Mouse (Mus musculus): Measurements from ENCODE around the gene Trip4. TPM values are rescaled to one million over a fixed set of nuclear protein-coding genes. Genes with fewer than 3 reads are reported as not detected.
A peak's percentile ranks its signal among the peaks of the same experiment; 100 is the strongest.

The Trip4 gene
- polyA plus RNA-seq, 1 experiment = 19.6 TPM

DNA sequence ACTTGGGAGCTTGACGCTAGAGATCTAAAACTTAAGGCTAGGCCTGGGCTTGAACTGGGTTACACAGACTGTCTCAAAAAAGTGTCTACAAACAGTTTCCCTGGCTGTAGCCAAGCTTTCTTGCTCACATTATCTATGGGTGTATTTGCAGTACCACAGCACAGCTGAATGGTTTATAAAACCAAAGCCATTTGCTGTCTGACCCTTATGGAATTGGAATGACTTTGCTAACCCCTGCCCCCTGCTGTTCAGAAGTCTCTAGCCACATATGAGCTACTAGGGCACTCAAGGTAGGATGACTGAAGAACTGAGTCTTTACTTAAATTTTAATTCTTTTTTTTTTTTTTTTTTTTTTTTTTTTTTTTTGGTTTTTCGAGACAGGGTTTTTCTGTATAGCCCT lies 79.2 kb downstream of the Trip4 start:
- peaks cover 5% of the 10 kb centered on the region for H3K4me1 ChIP-seq (ENCODE audit: control insufficient read depth, insufficient read depth, low read length)
- H3K27ac ChIP-seq (ENCODE audit: insufficient read depth, low read length) = no peak overlapping the region
- no peak for TF ChIP-seq POLR2A (IDR thresholded peaks at IDR 0.05; ENCODE audit: extremely low read depth, insufficient read depth, low read length)
- TF ChIP-seq CTCF (IDR thresholded peaks at IDR 0.05; ENCODE audit: extremely low read depth, insufficient read depth, low read length) = 0 out of 2 replicates have a peak, but pooled peaks have one; percentile 9
- H3K4me3 ChIP-seq (ENCODE audit: insufficient read depth, low read length) = no peak overlapping the region

DNA sequence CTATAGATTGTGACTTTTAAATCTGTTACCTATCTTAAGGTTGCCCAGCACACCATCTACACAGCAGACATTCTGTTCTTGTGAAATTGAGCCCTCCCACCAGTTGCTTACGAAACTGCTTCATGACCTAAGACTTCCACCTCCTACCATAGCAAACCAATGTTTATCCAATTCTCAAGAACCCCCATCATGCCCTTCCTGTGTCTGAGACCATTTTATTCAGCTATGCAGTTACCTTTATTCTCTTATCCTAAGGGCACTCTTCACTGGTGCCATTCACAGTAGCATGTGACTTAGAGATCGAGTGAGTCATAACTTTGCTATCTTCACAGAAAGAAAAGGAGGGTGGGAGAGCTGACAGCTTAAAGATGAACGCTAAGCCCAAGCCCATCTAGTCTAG lies 80.1 kb downstream of the Trip4 start:
- Histone ChIP-seq H3K4me1 (ENCODE audit: control insufficient read depth, insufficient read depth, low read length) (peaks cover 11% of the 10 kb centered on the region), H3K27ac (ENCODE audit: insufficient read depth, low read length) (no peak overlapping the region), H3K4me3 (ENCODE audit: insufficient read depth, low read length) (peak overlapping the region; percentile 90; the same call in 1 of the 2 replicates)
- TF ChIP-seq POLR2A (IDR thresholded peaks at IDR 0.05; ENCODE audit: extremely low read depth, insufficient read depth, low read length) = no peak
- no peak for TF ChIP-seq CTCF (IDR thresholded peaks at IDR 0.05; ENCODE audit: extremely low read depth, insufficient read depth, low read length)

DNA sequence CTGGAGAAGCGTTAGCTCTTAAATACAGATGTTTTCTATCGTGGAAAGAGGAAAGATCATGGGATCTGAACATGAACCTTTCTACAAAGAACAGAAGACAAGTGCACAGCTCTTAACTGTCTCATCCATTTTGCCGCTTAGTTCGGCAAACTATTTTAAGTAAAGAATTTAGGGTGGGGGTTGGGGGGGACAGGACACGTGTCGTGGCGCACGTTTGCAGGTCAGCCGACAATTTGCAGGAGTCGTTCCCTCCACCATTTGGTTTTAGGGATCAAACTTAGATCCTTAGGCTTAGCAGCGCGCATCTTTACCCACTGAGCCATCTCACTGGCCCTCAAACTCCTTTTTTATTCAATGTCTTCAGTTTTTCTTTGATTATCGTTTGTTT lies 80.6 kb downstream of the Trip4 start:
- peak overlapping the region; percentile 90 for H3K4me3 ChIP-seq (ENCODE audit: insufficient read depth, low read length)
- H3K4me1 ChIP-seq (ENCODE audit: control insufficient read depth, insufficient read depth, low read length) = peaks cover 11% of the 10 kb centered on the region
- no peak overlapping the region for H3K27ac ChIP-seq (ENCODE audit: insufficient read depth, low read length)
- TF ChIP-seq POLR2A (IDR thresholded peaks at IDR 0.05; ENCODE audit: extremely low read depth, insufficient read depth, low read length) = no peak
- TF ChIP-seq CTCF (IDR thresholded peaks at IDR 0.05; ENCODE audit: extremely low read depth, insufficient read depth, low read length) = no peak

- Histone ChIP-seq H3K4me1 (ENCODE audit: control insufficient read depth, insufficient read depth, low read length) (peaks cover 11% of the 10 kb centered on the region), H3K27ac (ENCODE audit: insufficient read depth, low read length) (peak within 1 kb of the TSS; percentile 54), H3K4me3 (ENCODE audit: insufficient read depth, low read length) (peak within 1 kb of the TSS; percentile 90)
- TF ChIP-seq CTCF (IDR thresholded peaks at IDR 0.05; ENCODE audit: extremely low read depth, insufficient read depth, low read length) = no peak
- no peak for TF ChIP-seq POLR2A (IDR thresholded peaks at IDR 0.05; ENCODE audit: extremely low read depth, insufficient read depth, low read length)
These were observed 81.1 kb downstream of the Trip4 start, which contains the start of gene Zfp609 for GRCm38 (mm10) chr9:65827344-65828015. Gene Zfp609, minus strand, starts transcription at chr9:65827564.

DNA sequence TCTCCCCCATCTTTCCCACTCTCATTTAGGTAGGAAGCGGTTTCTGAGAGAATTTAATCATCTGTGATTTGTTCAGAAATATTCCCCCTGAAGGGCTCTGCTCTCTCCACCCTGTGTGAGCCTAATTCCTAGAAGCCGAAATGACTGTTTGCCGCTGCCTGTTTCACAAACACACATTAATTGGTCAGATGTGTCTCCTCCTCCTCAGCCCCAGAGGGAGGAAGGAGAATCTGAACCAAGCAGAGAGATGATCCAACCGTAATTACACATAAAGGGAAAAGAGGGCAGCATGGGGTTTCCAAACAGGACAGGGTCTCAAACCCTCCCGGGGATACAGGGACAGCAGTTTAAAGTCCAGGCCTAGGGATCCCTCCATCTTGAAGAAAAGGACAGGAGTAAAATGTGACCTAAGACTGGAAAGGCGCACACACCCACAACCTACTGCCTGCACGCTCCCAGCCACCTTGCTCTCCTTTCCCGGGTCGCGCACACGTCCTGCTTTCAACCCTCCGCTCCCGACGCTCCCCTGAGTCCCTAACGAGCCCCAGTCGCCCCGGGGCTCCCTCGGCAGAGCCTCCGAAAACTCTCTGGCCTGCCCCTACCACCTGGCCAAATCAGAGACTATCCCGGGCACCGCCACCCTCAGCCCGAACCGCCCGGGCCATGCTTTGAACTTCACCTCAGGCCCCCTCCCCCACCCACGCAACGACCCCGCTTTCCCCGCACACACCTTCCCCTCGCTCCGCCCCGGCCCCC lies 81.8 kb downstream of the Trip4 start:
- Histone ChIP-seq H3K4me1 (ENCODE audit: control insufficient read depth, insufficient read depth, low read length) (peaks cover 9% of the 10 kb centered on the region), H3K4me3 (ENCODE audit: insufficient read depth, low read length) (peak overlapping the region; percentile 90), H3K27ac (ENCODE audit: insufficient read depth, low read length) (peak overlapping the region; percentile 54)
- TF ChIP-seq POLR2A (IDR thresholded peaks at IDR 0.05; ENCODE audit: extremely low read depth, insufficient read depth, low read length) (0 out of 2 replicates have a peak, but pooled peaks have one; percentile 18), CTCF (IDR thresholded peaks at IDR 0.05; ENCODE audit: extremely low read depth, insufficient read depth, low read length) (no peak)

DNA sequence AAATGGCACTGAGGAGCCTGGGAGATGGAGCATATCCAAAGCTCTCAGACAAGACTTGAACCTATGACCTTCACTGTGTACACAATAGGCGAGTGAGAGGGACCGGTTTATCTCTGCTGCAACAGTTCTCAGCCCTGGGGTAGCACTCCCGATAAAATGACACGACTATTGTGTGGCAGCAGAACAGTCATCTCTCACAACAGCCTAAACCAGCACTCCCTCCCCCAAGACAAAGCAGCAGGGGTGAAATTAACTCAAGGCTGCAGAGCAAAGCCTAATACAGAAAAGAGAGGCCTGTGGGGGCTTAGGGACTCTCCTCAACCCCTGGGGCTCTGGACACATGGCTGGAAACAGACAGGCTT lies 82.4 kb downstream of the Trip4 start:
- peak overlapping the region; percentile 2; the same call in 1 of the 2 replicates for H3K27ac ChIP-seq (ENCODE audit: insufficient read depth, low read length)
- TF ChIP-seq CTCF (IDR thresholded peaks at IDR 0.05; ENCODE audit: extremely low read depth, insufficient read depth, low read length) = no peak
- no peak for TF ChIP-seq POLR2A (IDR thresholded peaks at IDR 0.05; ENCODE audit: extremely low read depth, insufficient read depth, low read length)

DNA sequence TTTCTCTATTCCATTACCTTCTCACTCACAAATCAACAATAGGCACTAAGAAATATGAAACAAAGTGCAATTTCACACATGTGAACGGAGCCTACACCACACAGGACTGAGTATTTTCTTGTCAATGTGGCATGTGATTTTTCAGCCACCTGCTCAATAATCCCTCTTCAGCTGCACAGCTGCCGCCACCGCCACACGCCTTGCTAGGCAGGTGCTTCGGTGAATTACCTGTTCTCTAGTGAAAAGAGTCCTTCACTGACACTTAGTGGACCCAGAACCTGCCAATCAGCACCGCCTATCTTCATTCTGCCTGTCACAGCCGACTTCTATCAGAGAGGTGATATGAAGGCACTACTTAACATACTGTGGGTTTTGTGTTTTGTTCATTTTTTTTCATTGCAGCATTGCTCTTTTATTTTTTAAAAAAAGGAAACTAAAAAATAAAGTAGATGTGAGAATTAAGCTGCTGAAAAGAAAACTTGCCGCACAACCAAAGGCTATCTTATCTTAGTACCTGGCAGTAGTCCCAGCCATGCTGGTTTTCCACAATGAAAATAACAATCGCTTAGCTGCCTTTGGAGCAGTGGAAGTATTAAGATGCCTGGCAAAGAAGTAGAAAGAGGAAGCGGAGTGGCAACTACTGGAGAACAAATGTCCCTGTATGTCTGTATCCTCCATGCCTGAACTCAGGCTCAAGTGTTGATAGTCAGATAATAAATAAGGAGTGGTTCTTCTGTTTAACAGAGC lies 84.7 kb downstream of the Trip4 start:
- Histone ChIP-seq H3K4me3 (ENCODE audit: insufficient read depth, low read length) (no peak overlapping the region), H3K27ac (ENCODE audit: insufficient read depth, low read length) (no peak overlapping the region), H3K4me1 (ENCODE audit: control insufficient read depth, insufficient read depth, low read length) (peaks cover 8% of the 10 kb centered on the region)
- TF ChIP-seq POLR2A (IDR thresholded peaks at IDR 0.05; ENCODE audit: extremely low read depth, insufficient read depth, low read length) = no peak
- TF ChIP-seq CTCF (IDR thresholded peaks at IDR 0.05; ENCODE audit: extremely low read depth, insufficient read depth, low read length) = no peak

More for the DNA sequence above, 82.4 kb downstream of the Trip4 start:
- Histone ChIP-seq H3K4me3 (ENCODE audit: insufficient read depth, low read length) (peak overlapping the region; percentile 90), H3K4me1 (ENCODE audit: control insufficient read depth, insufficient read depth, low read length) (peaks cover 8% of the 10 kb centered on the region)

GRCm38 (mm10) chr9:65822011-65822410 lies 86.6 kb downstream of the Trip4 start:
- no peak overlapping the region for H3K4me3 ChIP-seq (ENCODE audit: insufficient read depth, low read length)
- no peak for TF ChIP-seq POLR2A (IDR thresholded peaks at IDR 0.05; ENCODE audit: extremely low read depth, insufficient read depth, low read length)
- no peak for TF ChIP-seq CTCF (IDR thresholded peaks at IDR 0.05; ENCODE audit: extremely low read depth, insufficient read depth, low read length)
- H3K4me1 ChIP-seq (ENCODE audit: control insufficient read depth, insufficient read depth, low read length) = peaks cover 9% of the 10 kb centered on the region
- no peak overlapping the region for H3K27ac ChIP-seq (ENCODE audit: insufficient read depth, low read length)

DNA sequence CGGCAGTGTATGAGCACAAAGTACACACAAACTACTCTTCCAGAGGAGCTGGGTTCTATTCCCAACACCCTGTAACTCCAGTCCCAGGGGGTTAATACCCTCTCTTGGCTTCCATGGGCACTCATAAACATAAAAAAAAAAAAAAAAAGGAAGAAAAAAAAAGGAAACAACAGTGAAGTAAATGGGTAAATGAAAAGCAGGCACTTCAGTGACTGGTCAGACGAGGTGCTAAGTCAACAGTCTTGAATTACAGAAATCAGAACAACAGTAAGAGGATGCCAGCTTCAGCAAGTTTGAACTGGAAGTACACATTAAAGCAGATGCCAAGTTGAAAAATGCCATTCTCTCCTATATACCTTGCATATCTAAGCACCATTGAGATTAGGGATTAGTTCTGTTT lies 88.3 kb downstream of the Trip4 start:
- Histone ChIP-seq H3K27ac (ENCODE audit: insufficient read depth, low read length) (no peak overlapping the region), H3K4me3 (ENCODE audit: insufficient read depth, low read length) (no peak overlapping the region), H3K4me1 (ENCODE audit: control insufficient read depth, insufficient read depth, low read length) (peaks cover 7% of the 10 kb centered on the region; the same call in 1 of the 2 replicates)
- TF ChIP-seq CTCF (IDR thresholded peaks at IDR 0.05; ENCODE audit: extremely low read depth, insufficient read depth, low read length) (no peak), POLR2A (IDR thresholded peaks at IDR 0.05; ENCODE audit: extremely low read depth, insufficient read depth, low read length) (no peak)
